9 mouse cellular contexts compared by ENCODE assay signal in the genomic region with DNA sequence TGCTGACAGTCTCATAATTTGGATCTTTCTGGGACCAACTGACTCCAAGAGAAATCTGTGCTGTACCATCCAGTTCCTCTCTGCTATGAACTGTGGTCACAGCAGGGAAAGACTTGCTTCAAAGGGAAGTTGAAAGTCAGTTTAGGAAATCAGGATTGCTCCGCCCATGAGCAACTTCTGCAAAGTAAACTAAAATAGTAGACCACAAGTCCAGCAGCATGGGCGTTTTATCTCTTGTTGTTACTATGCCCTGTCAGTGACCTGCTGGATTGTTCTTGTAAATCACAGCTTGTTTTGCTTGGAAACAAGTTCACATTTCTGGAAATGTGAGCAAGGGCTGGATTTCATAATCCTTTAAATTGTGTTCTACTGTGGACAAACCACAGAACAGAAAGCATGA. TPM values are rescaled to one million over a fixed set of nuclear protein-coding genes. Genes with fewer than 3 reads are reported as not detected.
DNase-seq lines count a peak whose midpoint lies in the region; ATAC-seq and TF ChIP-seq lines count a peak whose summit lies in the region.
"Had no signal": no experiment of that assay in that cellular context is flagged by ENCODE, and none has a peak within 500 bp of the region (broad histone marks: within the 10 kb centered on the region; RNA-seq: fewer than 3 reads in every experiment).

No protein-coding gene starts in this region.

- ATAC-seq in forebrain, embryonic 15.5 days (replicated peaks): no peak

- no peak for TF ChIP-seq CTCF in gastrocnemius, adult 2 months (IDR thresholded peaks at IDR 0.05)

- H3K4me3 ChIP-seq in gastrocnemius, adult 2 months: peak overlapping the region; percentile 51
- H3K4me3 ChIP-seq in forebrain, embryonic 15.5 days: no peak overlapping the region
- H3K4me3 ChIP-seq: erythroblast, embryonic 14.5 days had no signal

- intact Hi-C loops in gastrocnemius, adult 2 months (cut with DNase I): no loop called here
- intact Hi-C loops in heart, postnatal 10 days (cut with DNase I): no loop called here

- H3K4me2 ChIP-seq in forebrain, embryonic 15.5 days (replicated peaks): no peak overlapping the region

- DNase-seq in gastrocnemius, adult 2 months: peak; percentile 16
- DNase-seq in gastrocnemius, postnatal 10 days: no peak
- peak; percentile 8 for DNase-seq in R1 (ENCODE audit: low read depth, low spot score)
- DNase-seq in heart, postnatal 10 days: peak; percentile 54 to 60
- peak; percentile 46 to 61 for DNase-seq in lung, adult 18-20 months
- no peak for DNase-seq in cerebellum, adult 8-10 months
- DNase-seq in cerebellum, postnatal 10 days: no peak

- H3K4me1 ChIP-seq in forebrain, embryonic 15.5 days: no peaks in the 10 kb centered on the region

- H3K27me3 ChIP-seq in forebrain, embryonic 15.5 days: no peaks in the 10 kb centered on the region

- peak overlapping the region; percentile 46; the same call in 1 of the 2 replicates for H3K27ac ChIP-seq in gastrocnemius, adult 2 months
- no peak overlapping the region for H3K27ac ChIP-seq in forebrain, embryonic 15.5 days (replicated peaks)

- H3K36me3 ChIP-seq in forebrain, embryonic 15.5 days: no peaks in the 10 kb centered on the region

- H3K9ac ChIP-seq in forebrain, embryonic 15.5 days (replicated peaks): no peak overlapping the region

- no peaks in the 10 kb centered on the region for H3K9me3 ChIP-seq in forebrain, embryonic 15.5 days

- WGBS in forebrain, embryonic 15.5 days: 68% methylated on average over 2 of the region's 2 CpGs

RNA-seq across cellular contexts. Expression of a gene that starts 0.4 kb away (rescaled TPM):
- total RNA-seq in gastrocnemius, adult 2 months (2021): 1 to 10 TPM; 6.3 to 8.4 TPM
- total RNA-seq in gastrocnemius, postnatal 10 days (2021): 10 to 100 TPM in 1 of 2 experiments, 1 to 10 TPM in 1; 6.5 to 25.7 TPM
- 10 to 100 TPM; 33.8 to 34.6 TPM for total RNA-seq in heart, postnatal 10 days (2021)
- 7.4 and 8.3 TPM in 2 replicates for polyA plus RNA-seq in forebrain, embryonic 15.5 days (2015; fragmentation: Nextera tagmentation; extraction: Ambion mirVana)
- polyA plus RNA-seq: erythroblast, embryonic 14.5 days had no signal

Comparison
In these comparisons a context has a peak if more than half of its experiments do, and no peak if none do; other contexts are left out.
1. DNase-seq: peak in gastrocnemius, adult 2 months (single experiment), R1 (single experiment), heart, postnatal 10 days (2 of 2) and lung, adult 18-20 months (2 of 2); none in gastrocnemius, postnatal 10 days (single experiment), cerebellum, adult 8-10 months (single experiment) and cerebellum, postnatal 10 days (0 of 2).